Mouse (Mus musculus) stomach, postnatal 0 days (tissue): ENCODE data around the gene Arf3. TPM values are rescaled to one million over a fixed set of nuclear protein-coding genes. Genes with fewer than 3 reads are reported as not detected.
A peak's percentile ranks its signal among the peaks of the same experiment; 100 is the strongest.
"Not testable (repeated sequence)": the region's sequence is repeated elsewhere in the genome, so short reads cannot be mapped to it uniquely, and the experiment has no call there.

Source experiments
- ATAC-seq: fragments of 200-750 bp; cut with Nextera tagmentation; 2 replicates; pipeline ENCODE4 v1.8.0; 2017; ENCODE audit not compliant: low FRiP score, low TSS enrichment
- DNase-seq: peaks from one replicate; pipeline ENCODE4 v3.0.0-alpha.2; 2016; ENCODE audit warnings: low spot score
- H3K27ac ChIP-seq: fragments of 300-500 bp; sonication (generic); replicated peaks from 2 replicates; pipeline ENCODE4 v1.5.1; 2014; ENCODE audit warnings: mild to moderate bottlenecking, control low read depth
- H3K27me3 ChIP-seq: fragments of 300-500 bp; sonication (generic); 2 replicates; pipeline ENCODE4 v1.6.1; 2014; ENCODE audit warnings: low read length; ENCODE audit not compliant: control insufficient read depth, insufficient read depth
- H3K36me3 ChIP-seq: fragments of 300-500 bp; sonication (generic); 2 replicates; pipeline ENCODE4 v1.6.1; 2014; ENCODE audit warnings: low read length, mixed read lengths; ENCODE audit not compliant: control insufficient read depth, insufficient read depth
- H3K4me1 ChIP-seq: fragments of 300-500 bp; sonication (generic); replicated peaks from 2 replicates; pipeline ENCODE4 v1.6.1; 2014; ENCODE audit warnings: antibody characterized with exemption; ENCODE audit not compliant: control insufficient read depth, insufficient read depth
- H3K4me2 ChIP-seq: fragments of 300-500 bp; sonication (generic); replicated peaks from 2 replicates; pipeline ENCODE4 v1.6.1; 2014; ENCODE audit warnings: low read depth, mild to moderate bottlenecking, control low read depth, moderate library complexity
- H3K4me3 ChIP-seq: fragments of 300-500 bp; sonication (generic); 2 replicates; pipeline ENCODE4 v1.5.1; 2014; ENCODE audit warnings: low read depth, low read length, control low read depth
- H3K9ac ChIP-seq: fragments of 300-500 bp; sonication (generic); 2 replicates; pipeline ENCODE4 v1.6.1; 2014; ENCODE audit warnings: mild to moderate bottlenecking, low read length, control low read depth, mixed read lengths
- H3K9me3 ChIP-seq: fragments of 300-500 bp; sonication (generic); 2 replicates; pipeline ENCODE4 v1.6.1; 2016; ENCODE audit warnings: low read length; ENCODE audit not compliant: control insufficient read depth
- CTCF ChIP-seq: IDR thresholded peaks from 2 replicates; pipeline ENCODE4 v1.5.1; 2016; ENCODE audit warnings: antibody characterized with exemption, low read depth, mild to moderate bottlenecking, moderate library complexity
- EP300 ChIP-seq: optimal IDR thresholded peaks from 2 replicates; pipeline ENCODE3; 2016; ENCODE audit warnings: antibody characterized with exemption
- WGBS: fragments of 180-500 bp; shearing (Covaris S2); extraction: QIAGEN DNeasy Blood & Tissue Kit; methylation state at CpG from one replicate; pipeline ENCODE4 v1.1.7; 2014; 5-methylcytosine and 5-hydroxymethylcytosine counted together
- polyA plus RNA-seq: library from polyadenylated mRNA; unstranded; fragments of >200 nt; fragmentation: Nextera tagmentation; extraction: Ambion mirVana; gene quantifications from 2 replicates; pipeline ENCODE4 v1.2.1, GENCODE M21; 2015

The Arf3 gene
- 29.5 and 33.1 TPM in 2 replicates for polyA plus RNA-seq

DNA sequence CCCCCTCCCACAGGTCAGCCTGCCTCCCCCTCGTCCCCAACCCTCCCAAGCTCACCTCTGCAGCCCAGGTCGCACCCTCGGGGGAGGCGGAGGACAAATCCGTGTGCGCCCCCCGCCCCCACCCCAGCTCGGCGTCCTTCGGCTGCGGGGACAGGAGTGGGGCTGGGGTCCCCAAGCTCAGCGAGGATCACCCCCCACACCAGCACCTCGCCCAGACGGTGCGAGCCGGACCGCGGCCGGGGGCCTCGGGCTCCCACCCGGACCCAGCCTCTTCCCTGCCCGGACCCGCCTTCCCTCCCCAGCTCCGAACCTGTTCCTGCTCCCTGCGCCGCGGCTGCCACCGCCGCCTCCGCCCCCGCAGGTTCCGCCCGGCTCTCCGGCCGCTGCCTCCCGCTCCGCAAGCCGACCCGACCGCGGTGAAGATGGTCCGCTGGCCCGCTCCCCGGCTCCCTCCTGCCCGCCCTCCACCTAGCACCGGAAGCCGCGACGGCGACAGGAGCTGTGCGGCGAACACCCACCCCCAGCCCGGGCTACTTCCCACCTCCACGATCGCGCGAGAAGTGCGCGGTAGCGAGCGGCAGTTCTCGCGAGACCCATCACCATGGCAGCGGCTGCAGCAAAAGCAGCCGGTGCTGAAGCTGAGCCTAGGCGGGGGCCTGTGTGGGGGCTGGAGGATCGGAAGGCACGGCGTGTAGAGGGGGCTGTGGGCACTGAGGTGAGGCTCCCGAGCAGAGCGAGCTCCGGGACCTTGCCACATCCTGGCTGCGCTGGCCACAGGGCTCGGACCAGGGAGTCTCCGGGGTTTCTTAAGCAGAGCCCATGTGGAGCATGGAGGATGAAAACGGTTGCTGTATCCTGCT, at the start of gene Arf3:
TSS of gene Arf3 (minus strand) at position 545 of the 860 bp plus-strand sequence.
- TF ChIP-seq CTCF (no peak; the same call in 1 of the 2 replicates), EP300 (peak; percentile 100)
- ATAC-seq (peak; percentile 93), DNase-seq (peak; percentile 96)
- Histone ChIP-seq H3K4me3 (peak within 1 kb of the TSS; percentile 98), H3K4me2 (peak within 1 kb of the TSS; percentile 92), H3K4me1 (no peaks in the 10 kb centered on the region), H3K27me3 (no peaks in the 10 kb centered on the region), H3K36me3 (no peaks in the 10 kb centered on the region; the same call in 1 of the 2 replicates), H3K27ac (peak within 1 kb of the TSS; percentile 85), H3K9ac (peak within 1 kb of the TSS; percentile 83), H3K9me3 (no peaks in the 10 kb centered on the region)
- under 1% methylated on average over 42 of the region's 76 CpGs for WGBS

GRCm38 (mm10) chr15:98810212-98810611, 47.2 kb upstream of the Arf3 start:
- ATAC-seq, result not testable (repeated sequence)
- 67% methylated on average over 6 of the region's 6 CpGs for WGBS

GRCm38 (mm10) chr15:98809390-98809789, 46.4 kb upstream of the Arf3 start, which contains the start of gene Ddn:
Gene Ddn, minus strand, starts transcription at chr15:98809490.
- Histone ChIP-seq H3K4me1 (peaks cover 2% of the 10 kb centered on the region; the same call in 1 of the 2 replicates), H3K9ac (0 out of 2 replicates have a peak within 1 kb of the TSS, but pooled peaks have one; percentile 24), H3K36me3 (peaks cover 9% of the 10 kb centered on the region), H3K4me3 (peak within 1 kb of the TSS; percentile 34; the same call in 1 of the 2 replicates), H3K9me3 (no peaks in the 10 kb centered on the region), H3K27me3 (peaks cover 14% of the 10 kb centered on the region; the same call in 1 of the 2 replicates), H3K27ac (no peak within 1 kb of the TSS), H3K4me2 (peak within 1 kb of the TSS; percentile 57; the same call in 1 of the 2 replicates)
- no peak for TF ChIP-seq CTCF
- TF ChIP-seq EP300, result no peak
- DNase-seq (no peak), ATAC-seq (no peak)
- WGBS, result 59% methylated on average over 3 of the region's 3 CpGs

More at GRCm38 (mm10) chr15:98810212-98810611, 47.2 kb upstream of the Arf3 start:
- H3K4me2 ChIP-seq, H3K9ac ChIP-seq, H3K4me3 ChIP-seq, H3K36me3 ChIP-seq, H3K9me3 ChIP-seq, DNase-seq, H3K4me1 ChIP-seq, H3K27ac ChIP-seq, H3K27me3 ChIP-seq: not testable (repeated sequence)
- peak; percentile 32 for TF ChIP-seq CTCF

DNA sequence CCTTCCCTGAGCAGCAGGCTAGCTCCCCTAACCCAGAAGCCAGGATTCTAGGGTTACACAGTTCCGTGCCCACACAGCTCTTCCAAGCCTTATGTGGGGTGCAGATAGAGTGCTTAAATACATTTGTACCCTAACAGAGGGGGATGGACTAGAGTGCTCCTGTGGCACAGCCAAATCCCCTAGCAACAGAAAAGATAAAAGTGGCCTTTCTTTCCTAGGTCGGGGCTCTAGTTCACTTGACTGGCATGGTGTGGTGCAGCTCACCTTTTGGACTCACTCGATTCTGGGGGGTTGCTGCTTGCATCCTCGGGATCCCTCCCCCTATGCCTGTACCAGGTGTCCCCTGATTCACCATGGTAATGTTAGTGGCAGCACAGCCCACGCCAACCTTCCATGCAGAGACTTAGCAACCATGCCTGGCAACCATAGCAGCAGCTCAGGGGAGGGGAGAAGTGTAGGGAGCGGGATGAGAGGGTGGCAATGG, 45.7 kb upstream of the Arf3 start:
- Histone ChIP-seq H3K27ac (no peak overlapping the region), H3K9me3 (no peaks in the 10 kb centered on the region), H3K4me3 (peak overlapping the region; percentile 34; the same call in 1 of the 2 replicates), H3K4me2 (0 out of 2 replicates have a peak overlapping the region, but pooled peaks have one; percentile 57), H3K36me3 (peaks cover 6% of the 10 kb centered on the region), H3K4me1 (peaks cover 2% of the 10 kb centered on the region; the same call in 1 of the 2 replicates), H3K27me3 (peaks cover 14% of the 10 kb centered on the region; the same call in 1 of the 2 replicates), H3K9ac (no peak overlapping the region)
- DNase-seq, result no peak
- TF ChIP-seq CTCF (no peak), EP300 (no peak)
- WGBS, result 16% methylated on average over 6 of the region's 6 CpGs
- ATAC-seq, result no peak

DNA sequence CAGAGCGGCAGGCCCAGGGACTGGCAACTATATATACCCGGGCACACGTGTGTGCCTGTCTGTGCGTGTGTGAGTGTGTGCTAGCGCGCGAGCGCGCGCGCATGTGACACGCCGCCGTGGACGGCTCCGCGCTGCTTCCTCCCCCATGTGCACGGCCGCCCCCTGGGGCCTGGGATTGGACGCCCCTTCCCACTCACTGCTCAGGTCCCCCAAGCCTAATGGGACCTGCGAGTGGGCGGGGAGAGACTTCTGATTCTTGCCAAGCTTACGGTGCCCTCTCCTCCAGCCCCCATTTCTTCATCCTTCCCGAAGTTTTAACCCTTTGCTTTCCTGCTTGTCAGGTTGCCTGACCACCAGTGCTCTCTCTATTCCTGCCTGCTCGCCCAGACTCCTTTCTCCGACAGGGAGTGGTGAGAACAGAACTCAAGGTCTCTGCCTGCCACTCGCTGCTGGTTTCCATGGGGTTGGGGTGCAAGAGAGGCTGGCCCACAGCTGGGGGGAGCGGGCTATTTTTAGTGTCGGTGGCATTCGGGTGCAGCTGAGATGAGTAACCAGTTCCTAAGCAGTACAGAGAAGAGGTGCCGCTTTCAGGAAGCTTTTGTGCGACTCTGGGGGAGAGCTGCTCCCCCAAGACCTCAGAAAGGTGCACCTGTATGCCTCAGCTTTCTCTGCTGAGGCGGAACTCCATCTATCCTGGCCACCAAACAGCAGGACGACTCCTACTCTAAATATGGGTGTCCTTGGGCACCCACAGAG, 45.1 kb upstream of the Arf3 start:
- DNase-seq (peak; percentile 48), ATAC-seq (peak; percentile 33; the same call in 1 of the 2 replicates)
- no peak overlapping the region for H3K27ac ChIP-seq
- peaks cover 14% of the 10 kb centered on the region; the same call in 1 of the 2 replicates for H3K27me3 ChIP-seq
- peak overlapping the region; percentile 34 for H3K4me3 ChIP-seq
- H3K4me1 ChIP-seq, result peaks cover 2% of the 10 kb centered on the region; the same call in 1 of the 2 replicates
- no peaks in the 10 kb centered on the region for H3K9me3 ChIP-seq
- H3K4me2 ChIP-seq, result peak overlapping the region; percentile 57
- peaks cover 4% of the 10 kb centered on the region for H3K36me3 ChIP-seq
- TF ChIP-seq EP300 (no peak), CTCF (peak; percentile 19; the same call in 1 of the 2 replicates)
- peak overlapping the region; percentile 24; the same call in 1 of the 2 replicates for H3K9ac ChIP-seq
- 1% methylated on average over 26 of the region's 34 CpGs for WGBS
